Mouse (Mus musculus) lung, postnatal 0 days (tissue): Measurements from ENCODE around the gene BC030867. TPM values are rescaled to one million over a fixed set of nuclear protein-coding genes. Genes with fewer than 3 reads are reported as not detected.

Experiments
- ATAC-seq: fragments of 200-750 bp; cut with Nextera tagmentation; 2 replicates; pipeline ENCODE4 v1.8.0; 2017; ENCODE audit warnings: moderate library complexity
- DNase-seq: peaks from one replicate; pipeline ENCODE4 v3.0.0-alpha.2; 2016; ENCODE audit warnings: low spot score
- H3K27ac ChIP-seq: fragments of 300-500 bp; sonication (generic); 2 replicates; pipeline ENCODE4 v1.5.1; 2014; ENCODE audit warnings: antibody characterized with exemption, mild to moderate bottlenecking, low read length, mixed read lengths
- H3K27me3 ChIP-seq: fragments of 300-500 bp; sonication (generic); replicated peaks from 2 replicates; pipeline ENCODE4 v1.6.1; 2014; ENCODE audit warnings: low read length, mixed read lengths; ENCODE audit not compliant: insufficient read depth
- H3K36me3 ChIP-seq: fragments of 300-500 bp; sonication (generic); 2 replicates; pipeline ENCODE4 v1.6.1; 2014; ENCODE audit warnings: low read length, mixed read lengths; ENCODE audit not compliant: insufficient read depth
- H3K4me1 ChIP-seq: fragments of 300-500 bp; sonication (generic); 2 replicates; pipeline ENCODE4 v1.6.1; 2014; ENCODE audit warnings: antibody characterized with exemption, low read depth, low read length, mixed read lengths; ENCODE audit not compliant: insufficient read depth
- H3K4me2 ChIP-seq: fragments of 300-500 bp; sonication (generic); replicated peaks from 2 replicates; pipeline ENCODE4 v1.6.1; 2014; ENCODE audit warnings: low read depth, mild to moderate bottlenecking, low read length, moderate library complexity, mixed read lengths
- H3K4me3 ChIP-seq: fragments of 300-500 bp; sonication (generic); 2 replicates; pipeline ENCODE4 v1.5.1; 2014; ENCODE audit warnings: low read depth, low read length
- H3K9ac ChIP-seq: fragments of 300-500 bp; sonication (generic); replicated peaks from 2 replicates; pipeline ENCODE4 v1.6.1; 2014; ENCODE audit warnings: low read depth, mild to moderate bottlenecking
- H3K9me3 ChIP-seq: fragments of 300-500 bp; sonication (generic); 2 replicates; pipeline ENCODE4 v1.6.1; 2016; ENCODE audit warnings: low read length, mixed read lengths
- CTCF ChIP-seq: IDR thresholded peaks from 2 replicates; pipeline ENCODE4 v1.5.1; 2016; ENCODE audit warnings: antibody characterized with exemption, mild to moderate bottlenecking
- EP300 ChIP-seq: IDR thresholded peaks from 2 replicates; pipeline ENCODE4 v1.6.1; 2016; ENCODE audit warnings: antibody characterized with exemption, mild to moderate bottlenecking, control low read depth
- WGBS: fragments of 180-500 bp; shearing (Covaris S2); extraction: QIAGEN DNeasy Blood & Tissue Kit; methylation state at CpG from one replicate; pipeline ENCODE4 v1.1.7; 2014; 5-methylcytosine and 5-hydroxymethylcytosine counted together
- polyA plus RNA-seq: library from polyadenylated mRNA; unstranded; fragments of >200 nt; fragmentation: Nextera tagmentation; extraction: Ambion mirVana; gene quantifications from 2 replicates; pipeline ENCODE4 v1.2.1, GENCODE M21; 2015

The BC030867 gene
- polyA plus RNA-seq, 1 experiment from 2014 or later = 0.88 TPM

DNA sequence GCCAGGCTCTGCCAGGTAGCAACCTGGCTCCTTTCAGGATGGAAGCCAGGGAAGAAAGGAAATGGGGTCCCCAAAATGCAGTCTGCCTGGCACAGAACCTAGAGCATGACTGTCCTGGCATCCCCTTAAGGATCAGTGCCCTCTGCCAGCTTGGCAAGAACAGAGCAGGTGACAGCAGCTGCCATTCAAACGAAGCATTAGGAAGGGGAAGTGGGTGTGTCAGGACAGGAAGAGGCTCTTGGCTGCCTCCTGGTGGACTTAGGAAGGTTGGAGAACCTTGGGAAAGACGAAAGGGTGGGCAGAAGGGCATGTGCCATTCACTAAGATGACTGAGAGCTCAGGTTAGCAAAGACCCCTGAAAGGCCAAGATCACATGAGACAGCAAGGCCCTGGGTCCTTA is 38.9 kb upstream of the BC030867 start:
- Histone ChIP-seq H3K4me3 (no peak overlapping the region), H3K36me3 (peaks cover 6% of the 10 kb centered on the region), H3K27me3 (no peaks in the 10 kb centered on the region), H3K9me3 (no peaks in the 10 kb centered on the region), H3K4me1 (peaks cover 27% of the 10 kb centered on the region), H3K4me2 (no peak overlapping the region), H3K9ac (no peak overlapping the region), H3K27ac (no peak overlapping the region; the same call in 1 of the 2 replicates)
- TF ChIP-seq CTCF (peak; percentile 87), EP300 (no peak)
- DNase-seq = peak; percentile 84
- 18% methylated on average over 2 of the region's 2 CpGs for WGBS
- peak; percentile 32; the same call in 1 of the 2 replicates for ATAC-seq

DNA sequence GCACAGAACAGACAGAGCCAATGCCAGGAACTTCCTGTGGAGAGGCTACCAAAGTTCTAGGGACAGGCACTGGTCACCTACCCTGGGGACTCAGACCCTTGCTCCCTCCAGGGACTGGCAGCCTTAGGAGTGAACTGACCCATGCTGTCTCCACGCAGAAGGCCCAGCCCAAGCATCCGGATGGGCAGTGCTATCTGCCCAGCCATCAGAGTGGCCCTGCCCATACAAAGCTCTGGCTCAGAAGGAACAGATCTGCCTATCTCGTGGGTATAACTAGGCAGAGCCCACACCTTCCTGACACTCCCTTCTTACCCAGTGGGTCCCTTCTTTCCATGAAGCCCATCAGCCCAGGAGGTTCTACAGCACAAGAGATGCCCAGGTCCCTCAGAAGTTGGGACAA is 38.5 kb upstream of the BC030867 start:
- 36% methylated on average over 3 of the region's 3 CpGs for WGBS
- H3K9ac ChIP-seq = no peak overlapping the region
- no peak overlapping the region for H3K4me2 ChIP-seq
- H3K9me3 ChIP-seq = no peaks in the 10 kb centered on the region
- DNase-seq (no peak), ATAC-seq (peak; percentile 37)
- TF ChIP-seq EP300 (no peak), CTCF (no peak)
- H3K36me3 ChIP-seq = peaks cover 5% of the 10 kb centered on the region; the same call in 1 of the 2 replicates
- H3K27me3 ChIP-seq = no peaks in the 10 kb centered on the region
- H3K4me3 ChIP-seq = no peak overlapping the region
- no peak overlapping the region; the same call in 1 of the 2 replicates for H3K27ac ChIP-seq
- H3K4me1 ChIP-seq = peaks cover 31% of the 10 kb centered on the region

DNA sequence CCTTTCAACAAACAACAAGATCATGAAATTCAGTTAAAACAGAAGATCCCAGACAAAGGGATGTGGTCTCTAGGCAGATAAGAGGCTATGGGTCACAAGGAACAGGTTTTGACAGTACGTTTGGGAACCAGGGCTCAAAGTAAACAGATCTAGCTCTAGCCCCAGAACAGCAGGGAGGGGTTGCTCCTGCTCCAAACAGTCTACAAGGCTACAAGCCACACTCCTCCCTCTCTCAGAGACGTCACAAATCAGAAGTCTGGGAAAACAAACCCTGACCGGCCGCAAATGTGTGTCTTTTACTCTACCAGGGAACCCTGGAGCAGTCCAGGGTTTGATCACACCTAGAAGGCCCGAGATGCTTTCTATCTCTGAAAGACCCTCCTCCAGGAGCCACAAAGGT is 37.7 kb upstream of the BC030867 start:
- Histone ChIP-seq H3K4me1 (peaks cover 40% of the 10 kb centered on the region), H3K9me3 (no peaks in the 10 kb centered on the region), H3K4me2 (no peak overlapping the region), H3K27ac (no peak overlapping the region), H3K27me3 (no peaks in the 10 kb centered on the region), H3K36me3 (peaks cover 5% of the 10 kb centered on the region; the same call in 1 of the 2 replicates), H3K4me3 (no peak overlapping the region), H3K9ac (no peak overlapping the region)
- WGBS = 43% methylated on average over 5 of the region's 5 CpGs
- DNase-seq (peak; percentile 35), ATAC-seq (no peak)
- TF ChIP-seq CTCF (no peak), EP300 (no peak)

DNA sequence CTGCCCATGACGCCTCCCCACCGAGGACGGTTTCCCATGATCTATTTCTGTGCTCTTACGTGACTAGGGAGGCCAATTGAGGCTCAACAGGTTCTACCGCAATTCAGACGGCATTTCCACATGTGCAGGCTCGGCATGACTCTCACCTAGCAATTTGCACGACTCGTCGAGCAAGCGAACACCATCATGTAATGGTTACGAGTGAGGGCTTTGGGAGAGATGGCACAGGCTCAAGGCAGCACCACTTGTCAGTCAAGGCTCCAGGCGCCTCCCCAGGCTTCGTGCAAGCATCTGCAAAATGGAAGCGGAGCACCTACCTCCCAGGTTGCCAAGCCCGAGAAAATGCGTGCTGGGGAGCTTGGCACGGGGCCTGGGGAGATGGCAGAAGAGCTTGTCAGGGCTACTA is 36.7 kb upstream of the BC030867 start:
- DNase-seq (no peak), ATAC-seq (no peak)
- H3K4me1 ChIP-seq = peaks cover 44% of the 10 kb centered on the region
- no peak overlapping the region for H3K4me3 ChIP-seq
- H3K9ac ChIP-seq = no peak overlapping the region
- no peaks in the 10 kb centered on the region for H3K9me3 ChIP-seq
- H3K27me3 ChIP-seq = no peaks in the 10 kb centered on the region
- no peak overlapping the region for H3K27ac ChIP-seq
- WGBS = 30% methylated on average over 18 of the region's 18 CpGs
- TF ChIP-seq EP300 = no peak
- no peak for TF ChIP-seq CTCF
- no peaks in the 10 kb centered on the region for H3K36me3 ChIP-seq
- H3K4me2 ChIP-seq = no peak overlapping the region

DNA sequence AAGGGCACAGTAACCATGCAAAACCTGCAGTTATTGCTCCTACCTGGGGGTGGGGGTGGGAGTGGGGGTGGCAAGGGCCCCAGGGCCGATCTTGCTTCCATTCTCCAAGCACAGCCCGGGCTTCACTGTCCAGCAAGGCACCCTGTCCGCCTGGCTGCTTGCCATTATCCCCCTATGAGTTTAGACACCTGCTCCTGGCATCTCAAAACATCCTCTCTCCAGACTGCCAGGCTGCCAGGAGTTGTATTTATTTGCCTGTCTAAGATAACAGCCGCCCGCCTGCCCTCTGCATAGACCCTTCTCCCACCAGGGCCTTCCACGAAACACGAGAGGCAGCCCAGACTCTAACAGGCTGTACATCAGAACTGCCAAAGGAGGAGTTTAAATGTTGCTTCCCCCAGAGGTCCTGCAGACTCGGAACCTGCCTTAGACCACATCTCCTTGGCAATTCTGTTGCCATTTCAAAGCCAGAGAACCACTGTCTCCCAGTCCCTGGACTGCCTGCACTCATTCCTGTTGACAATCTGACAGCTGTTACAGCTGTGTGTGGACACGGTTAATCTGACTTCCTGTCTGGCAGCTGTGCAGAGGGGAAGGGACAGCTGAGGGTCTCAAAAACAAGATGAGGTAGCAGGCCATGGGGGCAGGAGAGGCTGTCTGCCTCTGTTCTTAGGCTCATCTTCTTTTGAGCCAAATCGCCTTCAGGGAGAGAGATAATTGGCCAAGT is 34.1 kb upstream of the BC030867 start:
- H3K36me3 ChIP-seq = no peaks in the 10 kb centered on the region
- no peaks in the 10 kb centered on the region for H3K9me3 ChIP-seq
- peaks cover 60% of the 10 kb centered on the region for H3K4me1 ChIP-seq
- no peak for TF ChIP-seq EP300
- H3K4me2 ChIP-seq = no peak overlapping the region; the same call in 1 of the 2 replicates
- H3K27ac ChIP-seq = peak overlapping the region; percentile 47
- ATAC-seq (no peak), DNase-seq (peak; percentile 19)
- no peaks in the 10 kb centered on the region for H3K27me3 ChIP-seq
- 34% methylated on average over 10 of the region's 10 CpGs for WGBS
- H3K9ac ChIP-seq = no peak overlapping the region
- no peak overlapping the region for H3K4me3 ChIP-seq

DNA sequence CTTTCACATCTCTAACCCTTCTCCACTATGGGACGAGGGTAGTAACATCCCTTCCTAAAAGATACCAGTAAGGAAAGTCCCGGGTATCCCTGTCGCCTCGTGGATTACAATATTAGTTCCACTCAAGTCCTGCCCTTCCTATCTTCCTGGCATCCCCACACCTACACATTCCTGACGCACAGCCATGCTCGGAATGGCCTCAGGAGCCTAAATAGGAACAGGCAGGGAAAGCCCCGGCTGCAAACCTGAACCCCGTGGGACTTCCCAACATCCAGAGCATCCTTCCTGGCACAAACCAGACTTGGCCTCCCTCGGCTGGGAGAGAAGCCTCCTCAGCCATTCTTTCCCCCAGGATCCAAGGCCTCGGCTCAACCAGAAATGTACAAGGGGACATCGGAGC is 33.2 kb upstream of the BC030867 start:
- Histone ChIP-seq H3K36me3 (no peaks in the 10 kb centered on the region), H3K27me3 (no peaks in the 10 kb centered on the region), H3K4me2 (peak overlapping the region; percentile 33), H3K9me3 (no peaks in the 10 kb centered on the region), H3K9ac (no peak overlapping the region), H3K4me1 (peaks cover 69% of the 10 kb centered on the region), H3K4me3 (no peak overlapping the region), H3K27ac (peak overlapping the region; percentile 80)
- TF ChIP-seq EP300 = no peak
- no peak for TF ChIP-seq CTCF
- WGBS = 50% methylated on average over 11 of the region's 11 CpGs
- DNase-seq (no peak), ATAC-seq (no peak)
